Mouse (Mus musculus): ENCODE results near the gene C2cd2. TPM values are rescaled to one million over a fixed set of nuclear protein-coding genes. Genes with fewer than 3 reads are reported as not detected.

Gene C2cd2
- polyA plus RNA-seq, 1 experiment from 2014 or later: 16.7 TPM

DNA sequence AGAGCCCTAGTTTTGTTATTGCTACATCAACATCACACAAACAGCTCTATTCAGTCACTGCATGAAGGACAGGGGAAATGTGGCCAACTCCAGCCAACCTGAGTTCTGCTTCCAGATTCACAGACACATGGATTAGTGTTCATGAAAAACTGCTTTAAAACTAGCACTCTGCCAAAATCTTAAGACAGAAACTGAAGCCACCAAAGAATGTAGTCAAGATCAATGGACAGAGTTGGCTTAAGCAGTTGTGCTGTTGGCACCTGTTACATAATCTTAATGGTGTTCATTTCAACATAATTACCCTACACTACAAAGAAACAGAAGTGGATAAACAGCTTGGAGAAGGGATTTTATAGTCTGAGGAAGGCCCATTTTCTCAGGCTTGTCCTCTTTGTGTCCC, 106.3 kb downstream of the C2cd2 start:
- Histone ChIP-seq H3K27me3 (replicated peaks; ENCODE audit: control insufficient read depth, insufficient read depth, low read length) (no peaks in the 10 kb centered on the region), H3K27ac (ENCODE audit: low read depth) (no peak overlapping the region), H3K9ac (ENCODE audit: low read length) (no peak overlapping the region), H3K36me3 (ENCODE audit: control insufficient read depth, insufficient read depth, low read length) (peaks cover 18% of the 10 kb centered on the region), H3K4me2 (ENCODE audit: low read length) (no peak overlapping the region), H3K4me1 (replicated peaks; ENCODE audit: control insufficient read depth, insufficient read depth, low read length) (no peaks in the 10 kb centered on the region), H3K9me3 (ENCODE audit: control insufficient read depth, low read length) (no peaks in the 10 kb centered on the region), H3K4me3 (ENCODE audit: low read depth, low read length) (no peak overlapping the region)
- no peak for ATAC-seq (replicated peaks; ENCODE audit: low FRiP score, low TSS enrichment, low read depth)
- no peak for DNase-seq (ENCODE audit: low spot score)

DNA sequence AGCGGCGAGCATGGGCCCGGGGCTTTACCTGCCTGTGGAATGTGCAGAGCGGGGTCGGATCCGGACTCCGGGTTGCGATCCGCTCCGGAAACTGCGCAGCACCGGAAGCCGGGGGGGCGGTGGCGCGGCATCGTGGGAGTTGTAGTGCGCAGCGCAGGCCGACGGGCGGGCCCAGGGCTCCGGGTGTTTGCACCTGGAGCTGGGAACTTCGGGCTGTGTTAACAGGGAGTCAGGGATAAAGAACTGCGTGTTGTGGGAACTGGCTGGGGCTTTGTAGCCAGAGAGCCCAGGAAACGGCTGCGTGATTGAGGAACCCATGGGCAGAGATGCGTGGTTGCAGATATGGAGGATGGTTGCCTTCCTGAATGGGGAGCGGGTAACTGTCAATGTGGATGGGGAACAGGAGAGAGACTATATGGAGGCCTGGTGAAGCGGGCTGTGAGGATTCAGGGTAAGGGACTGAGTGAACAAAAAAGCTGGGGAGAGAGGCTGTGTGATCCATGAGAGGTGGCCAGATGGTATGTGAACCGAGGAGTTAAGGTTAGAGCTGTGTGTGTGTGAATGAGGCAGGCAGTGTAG, 110.6 kb downstream of the C2cd2 start, which contains the start of gene Prdm15:
Gene Prdm15, minus strand, starts transcription at position 110 of the 579 bp plus-strand sequence.
- ATAC-seq (replicated peaks; ENCODE audit: low FRiP score, low TSS enrichment, low read depth) (peak; percentile 89), DNase-seq (ENCODE audit: low spot score) (peak; percentile 94)
- Histone ChIP-seq H3K4me1 (replicated peaks; ENCODE audit: control insufficient read depth, insufficient read depth, low read length) (peaks cover 8% of the 10 kb centered on the region), H3K4me2 (ENCODE audit: low read length) (peak within 1 kb of the TSS; percentile 75), H3K27ac (ENCODE audit: low read depth) (peak within 1 kb of the TSS; percentile 97), H3K9me3 (ENCODE audit: control insufficient read depth, low read length) (no peaks in the 10 kb centered on the region), H3K27me3 (replicated peaks; ENCODE audit: control insufficient read depth, insufficient read depth, low read length) (no peaks in the 10 kb centered on the region), H3K9ac (ENCODE audit: low read length) (peak within 1 kb of the TSS; percentile 96), H3K4me3 (ENCODE audit: low read depth, low read length) (peak within 1 kb of the TSS; percentile 87), H3K36me3 (ENCODE audit: control insufficient read depth, insufficient read depth, low read length) (no peaks in the 10 kb centered on the region)
- 1% methylated on average over 31 of the region's 31 CpGs for WGBS

DNA sequence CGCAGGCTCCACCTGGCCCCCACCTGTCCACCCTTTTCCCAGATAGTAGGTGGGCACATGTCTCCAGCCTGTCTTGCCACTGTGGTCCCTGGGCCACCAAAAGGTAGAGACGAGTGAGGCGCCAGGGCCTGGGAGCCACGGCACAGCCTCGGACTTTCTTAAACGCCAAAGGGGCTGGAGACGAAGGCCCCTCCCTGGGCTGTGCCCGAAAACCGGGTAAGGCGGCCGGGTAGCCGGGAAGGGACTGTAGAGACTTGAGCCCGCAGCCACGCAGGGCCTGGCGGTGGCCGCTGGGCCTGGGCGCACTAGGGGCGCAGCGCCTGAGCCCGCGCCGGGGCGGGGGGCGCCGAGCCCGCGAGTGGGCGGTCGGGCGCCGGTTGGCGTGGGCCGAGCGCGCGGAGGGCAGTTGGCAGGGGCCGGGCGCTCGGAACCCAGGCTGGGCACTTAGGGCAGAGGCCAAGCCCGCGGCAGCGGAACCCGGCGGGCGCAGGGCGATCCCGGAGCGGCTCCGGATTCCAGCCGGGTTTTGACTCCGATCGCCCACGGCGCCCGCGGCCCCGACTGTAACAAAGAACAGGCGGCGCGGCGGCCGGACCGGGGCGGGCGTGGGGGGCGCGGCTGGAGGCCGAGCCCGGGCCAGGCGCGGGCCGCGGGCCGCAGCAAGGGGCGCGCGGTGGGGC, 111.2 kb downstream of the C2cd2 start:
- WGBS: under 1% methylated on average over 76 of the region's 77 CpGs
- H3K9me3 ChIP-seq (ENCODE audit: control insufficient read depth, low read length): no peaks in the 10 kb centered on the region
- peak overlapping the region; percentile 87 for H3K4me3 ChIP-seq (ENCODE audit: low read depth, low read length)
- peak overlapping the region; percentile 96 for H3K9ac ChIP-seq (ENCODE audit: low read length)
- peaks cover 8% of the 10 kb centered on the region for H3K4me1 ChIP-seq (replicated peaks; ENCODE audit: control insufficient read depth, insufficient read depth, low read length)
- peak overlapping the region; percentile 97 for H3K27ac ChIP-seq (ENCODE audit: low read depth)
- peak; percentile 92 for ATAC-seq (replicated peaks; ENCODE audit: low FRiP score, low TSS enrichment, low read depth)
- no peaks in the 10 kb centered on the region for H3K36me3 ChIP-seq (ENCODE audit: control insufficient read depth, insufficient read depth, low read length)
- no peaks in the 10 kb centered on the region for H3K27me3 ChIP-seq (replicated peaks; ENCODE audit: control insufficient read depth, insufficient read depth, low read length)
- peak; percentile 92 for DNase-seq (ENCODE audit: low spot score)
- H3K4me2 ChIP-seq (ENCODE audit: low read length): peak overlapping the region; percentile 75

DNA sequence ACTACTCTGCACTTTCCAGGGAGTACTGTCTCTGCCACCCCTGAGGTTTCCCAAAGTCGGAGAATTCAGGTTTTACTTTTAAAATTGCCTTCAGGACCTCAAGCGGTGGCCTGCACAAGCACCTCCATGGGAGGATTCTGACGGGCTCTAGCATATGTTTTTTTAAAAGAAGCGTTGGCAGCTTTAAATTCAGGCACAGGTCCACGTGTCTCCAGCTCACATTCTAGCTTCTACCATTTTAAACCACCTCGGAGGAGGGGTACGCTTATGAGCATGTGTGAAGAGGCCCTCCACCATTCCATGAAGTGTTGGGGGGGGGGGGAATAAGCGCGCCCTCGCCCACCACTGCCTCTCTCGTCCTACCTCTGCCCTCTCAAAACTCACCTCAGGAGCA, 111.7 kb downstream of the C2cd2 start:
- ATAC-seq (replicated peaks; ENCODE audit: low FRiP score, low TSS enrichment, low read depth) (peak; percentile 51), DNase-seq (ENCODE audit: low spot score) (no peak)
- H3K4me2 ChIP-seq (ENCODE audit: low read length): peak overlapping the region; percentile 75
- H3K9ac ChIP-seq (ENCODE audit: low read length): peak overlapping the region; percentile 96
- under 1% methylated on average over 11 of the region's 11 CpGs for WGBS
- H3K9me3 ChIP-seq (ENCODE audit: control insufficient read depth, low read length): no peaks in the 10 kb centered on the region
- no peaks in the 10 kb centered on the region for H3K27me3 ChIP-seq (replicated peaks; ENCODE audit: control insufficient read depth, insufficient read depth, low read length)
- H3K4me1 ChIP-seq (replicated peaks; ENCODE audit: control insufficient read depth, insufficient read depth, low read length): peaks cover 8% of the 10 kb centered on the region
- no peaks in the 10 kb centered on the region for H3K36me3 ChIP-seq (ENCODE audit: control insufficient read depth, insufficient read depth, low read length)
- peak overlapping the region; percentile 87 for H3K4me3 ChIP-seq (ENCODE audit: low read depth, low read length)
- peak overlapping the region; percentile 97 for H3K27ac ChIP-seq (ENCODE audit: low read depth)

DNA sequence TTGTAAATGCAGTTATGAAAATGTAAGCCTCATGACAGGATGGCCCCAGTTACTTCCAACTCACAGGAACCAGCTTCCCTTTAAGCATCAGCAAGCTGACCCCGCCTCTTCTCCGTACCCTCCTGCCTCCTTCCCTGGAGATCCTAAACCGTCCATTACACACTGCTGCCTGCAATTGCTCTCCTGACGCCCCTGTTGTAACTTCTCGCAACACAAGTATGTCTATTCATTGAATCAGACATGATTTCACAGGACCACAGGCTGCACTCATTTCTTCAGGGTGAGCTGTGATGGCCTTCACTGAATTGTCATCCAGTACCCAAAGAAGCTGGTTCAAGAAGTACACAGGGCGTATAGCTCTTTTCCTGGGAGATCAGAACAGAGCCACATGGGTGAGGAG, 113.6 kb downstream of the C2cd2 start:
- H3K4me1 ChIP-seq (replicated peaks; ENCODE audit: control insufficient read depth, insufficient read depth, low read length): peaks cover 8% of the 10 kb centered on the region
- 79% methylated on average over 6 of the region's 6 CpGs for WGBS

DNA sequence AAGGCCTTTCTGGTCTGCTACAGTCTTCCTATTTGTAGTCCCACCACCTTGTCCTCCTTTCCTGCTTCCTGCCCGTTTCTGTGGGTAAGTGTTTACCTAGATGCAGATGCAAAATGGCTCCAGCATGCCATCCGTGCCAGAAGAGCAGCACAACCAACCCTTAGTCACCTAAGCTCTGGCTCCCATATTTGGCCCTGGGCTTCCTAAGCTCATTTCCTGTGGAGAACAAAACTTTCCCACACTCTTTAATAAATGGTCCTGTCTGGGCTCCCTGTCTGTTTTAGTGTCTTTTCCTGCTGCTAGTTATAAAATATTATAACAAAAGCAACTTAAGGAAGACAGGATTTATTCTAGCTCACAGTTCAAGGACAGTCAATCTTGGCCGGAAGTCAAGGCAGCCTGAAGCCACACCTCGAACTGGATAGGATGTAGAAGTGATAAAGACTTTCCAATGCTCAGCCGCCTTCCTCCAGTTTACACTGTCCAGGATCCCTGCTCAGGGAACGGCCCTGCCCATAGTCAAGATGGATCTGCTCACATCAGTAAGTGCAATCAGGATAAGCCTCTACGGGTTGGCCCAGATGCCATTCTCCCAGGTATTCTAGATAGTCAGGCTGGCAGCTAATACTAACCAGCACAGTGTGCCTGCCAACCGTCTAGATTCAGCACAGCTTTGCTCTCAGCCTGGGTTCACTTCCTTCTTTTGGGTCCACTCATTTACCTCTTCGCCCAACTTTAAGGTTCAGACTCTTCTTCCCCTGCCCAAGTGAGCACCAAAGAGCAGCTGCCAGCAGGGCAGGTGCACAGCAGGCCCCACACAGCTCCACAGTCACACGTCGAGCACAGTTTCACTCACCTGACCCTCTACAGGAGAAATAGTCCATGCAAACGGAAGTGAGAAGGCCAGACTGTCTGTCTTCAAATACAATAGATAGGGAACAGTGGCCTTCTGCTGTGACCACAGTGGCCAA, 117.1 kb downstream of the C2cd2 start:
- Histone ChIP-seq H3K27me3 (replicated peaks; ENCODE audit: control insufficient read depth, insufficient read depth, low read length) (no peaks in the 10 kb centered on the region), H3K9me3 (ENCODE audit: control insufficient read depth, low read length) (no peaks in the 10 kb centered on the region), H3K4me3 (ENCODE audit: low read depth, low read length) (no peak overlapping the region), H3K4me2 (ENCODE audit: low read length) (no peak overlapping the region), H3K9ac (ENCODE audit: low read length) (no peak overlapping the region), H3K4me1 (replicated peaks; ENCODE audit: control insufficient read depth, insufficient read depth, low read length) (peaks cover 6% of the 10 kb centered on the region), H3K36me3 (ENCODE audit: control insufficient read depth, insufficient read depth, low read length) (no peaks in the 10 kb centered on the region), H3K27ac (ENCODE audit: low read depth) (peak overlapping the region; percentile 23; the same call in 1 of the 2 replicates)
- 64% methylated on average over 12 of the region's 12 CpGs for WGBS
- ATAC-seq (replicated peaks; ENCODE audit: low FRiP score, low TSS enrichment, low read depth): no peak; the same call in 1 of the 2 replicates
- DNase-seq (ENCODE audit: low spot score): no peak

More for the DNA sequence above, 113.6 kb downstream of the C2cd2 start:
- H3K9me3 ChIP-seq (ENCODE audit: control insufficient read depth, low read length): no peaks in the 10 kb centered on the region
- no peaks in the 10 kb centered on the region for H3K27me3 ChIP-seq (replicated peaks; ENCODE audit: control insufficient read depth, insufficient read depth, low read length)
- H3K4me2 ChIP-seq (ENCODE audit: low read length): no peak overlapping the region
- H3K9ac ChIP-seq (ENCODE audit: low read length): no peak overlapping the region
- no peak overlapping the region for H3K4me3 ChIP-seq (ENCODE audit: low read depth, low read length)
- DNase-seq (ENCODE audit: low spot score) (no peak), ATAC-seq (replicated peaks; ENCODE audit: low FRiP score, low TSS enrichment, low read depth) (no peak)
- no peak overlapping the region for H3K27ac ChIP-seq (ENCODE audit: low read depth)
- no peaks in the 10 kb centered on the region for H3K36me3 ChIP-seq (ENCODE audit: control insufficient read depth, insufficient read depth, low read length)

DNA sequence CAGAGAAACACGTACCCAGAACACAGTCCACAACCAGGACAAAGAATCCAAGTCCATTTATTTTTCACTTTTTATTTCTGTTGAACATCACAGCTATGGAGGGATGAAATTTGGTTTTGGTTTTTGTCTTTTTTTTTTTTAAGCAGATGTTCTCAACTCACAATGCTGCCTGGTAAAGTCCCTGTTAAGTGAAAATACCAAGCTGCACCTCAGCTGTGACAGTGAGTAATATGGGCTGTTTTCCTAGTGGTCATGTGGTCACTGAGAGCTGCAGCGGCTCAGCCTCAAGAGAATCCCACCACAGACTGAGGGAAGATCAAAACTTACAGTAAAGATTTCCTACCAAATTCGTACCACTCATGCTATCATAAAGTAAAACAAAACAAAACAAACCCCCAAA, 130.2 kb downstream of the C2cd2 start:
- no peak overlapping the region for H3K9ac ChIP-seq (ENCODE audit: low read length)
- H3K36me3 ChIP-seq (ENCODE audit: control insufficient read depth, insufficient read depth, low read length): peaks cover 82% of the 10 kb centered on the region
- H3K9me3 ChIP-seq (ENCODE audit: control insufficient read depth, low read length): no peaks in the 10 kb centered on the region
- no peak overlapping the region for H3K4me2 ChIP-seq (ENCODE audit: low read length)
- 84% methylated on average over 3 of the region's 3 CpGs for whole genome bisulfite sequencing
- ATAC-seq (replicated peaks; ENCODE audit: low FRiP score, low TSS enrichment, low read depth) (no peak), DNase-seq (ENCODE audit: low spot score) (no peak)
- no peaks in the 10 kb centered on the region for H3K4me1 ChIP-seq (replicated peaks; ENCODE audit: control insufficient read depth, insufficient read depth, low read length)
- H3K4me3 ChIP-seq (ENCODE audit: low read depth, low read length): no peak overlapping the region
- H3K27me3 ChIP-seq (replicated peaks; ENCODE audit: control insufficient read depth, insufficient read depth, low read length): no peaks in the 10 kb centered on the region
- no peak overlapping the region for H3K27ac ChIP-seq (ENCODE audit: low read depth)

DNA sequence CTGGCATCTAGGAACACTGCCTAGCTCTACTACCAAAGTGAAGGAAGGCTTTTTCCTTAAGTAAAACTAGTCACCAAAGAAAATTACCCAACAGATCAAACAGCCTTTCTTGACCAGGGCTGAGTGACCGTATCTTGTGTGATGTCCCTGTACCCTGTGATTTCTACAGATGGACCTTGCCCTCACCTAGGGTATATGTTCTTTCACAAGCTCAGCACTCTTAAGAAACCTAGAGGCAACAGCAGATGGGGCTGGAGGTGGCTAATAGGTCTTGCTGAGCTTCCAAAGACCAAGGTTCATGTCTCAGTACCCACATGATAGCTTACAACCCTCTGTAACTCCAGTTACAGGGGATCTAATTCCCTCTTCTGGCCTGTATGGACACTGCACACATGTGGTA, 134.2 kb downstream of the C2cd2 start:
- Histone ChIP-seq H3K4me3 (ENCODE audit: low read depth, low read length) (no peak overlapping the region), H3K4me1 (replicated peaks; ENCODE audit: control insufficient read depth, insufficient read depth, low read length) (no peaks in the 10 kb centered on the region), H3K9ac (ENCODE audit: low read length) (no peak overlapping the region), H3K9me3 (ENCODE audit: control insufficient read depth, low read length) (no peaks in the 10 kb centered on the region), H3K36me3 (ENCODE audit: control insufficient read depth, insufficient read depth, low read length) (peaks cover 60% of the 10 kb centered on the region), H3K27ac (ENCODE audit: low read depth) (no peak overlapping the region), H3K27me3 (replicated peaks; ENCODE audit: control insufficient read depth, insufficient read depth, low read length) (no peaks in the 10 kb centered on the region), H3K4me2 (ENCODE audit: low read length) (no peak overlapping the region)
- DNase-seq (ENCODE audit: low spot score) (no peak), ATAC-seq (replicated peaks; ENCODE audit: low FRiP score, low TSS enrichment, low read depth) (no peak)
- 84% methylated on average over 1 of the region's 1 CpGs for WGBS

Measured in intestine, embryonic 14.5 days (tissue).